Mouse (Mus musculus): Measurements from ENCODE around the gene Hexim1. TPM values are rescaled to one million over a fixed set of nuclear protein-coding genes. Genes with fewer than 3 reads are reported as not detected.

The Hexim1 gene
- polyA plus RNA-seq, 1 experiment from 2014 or later, result 4.6 TPM

DNA sequence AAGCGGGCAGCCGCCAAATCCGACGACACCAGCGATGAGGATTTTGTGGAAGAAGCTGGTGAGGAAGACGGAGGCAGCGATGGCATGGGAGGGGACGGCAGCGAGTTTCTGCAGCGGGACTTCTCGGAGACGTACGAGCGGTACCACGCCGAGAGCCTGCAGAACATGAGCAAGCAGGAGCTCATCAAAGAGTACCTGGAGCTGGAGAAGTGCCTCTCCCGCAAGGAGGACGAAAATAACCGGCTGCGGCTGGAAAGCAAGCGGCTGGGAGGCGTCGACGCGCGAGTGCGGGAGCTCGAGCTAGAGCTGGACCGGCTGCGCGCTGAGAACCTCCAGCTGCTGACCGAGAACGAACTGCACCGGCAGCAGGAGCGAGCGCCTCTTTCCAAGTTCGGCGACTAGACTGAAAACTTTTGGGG is 1.6 kb downstream of the Hexim1 start:
- Histone ChIP-seq H3K4me3 (ENCODE audit: low read depth, low read length) (peak overlapping the region; percentile 49), H3K9ac (ENCODE audit: low read length) (peak overlapping the region; percentile 73), H3K9me3 (ENCODE audit: control insufficient read depth, low read length) (no peaks in the 10 kb centered on the region), H3K36me3 (ENCODE audit: control insufficient read depth, insufficient read depth, low read length) (no peaks in the 10 kb centered on the region), H3K4me1 (replicated peaks; ENCODE audit: control insufficient read depth, insufficient read depth, low read length) (peaks cover 14% of the 10 kb centered on the region; the same call in 1 of the 2 replicates), H3K27me3 (ENCODE audit: control insufficient read depth, insufficient read depth, low read length) (peaks cover 2% of the 10 kb centered on the region; the same call in 1 of the 2 replicates), H3K27ac (ENCODE audit: low read depth, low read length) (no peak overlapping the region), H3K4me2 (ENCODE audit: low read depth, low read length, severe bottlenecking) (peak overlapping the region; percentile 95)
- DNase-seq (ENCODE audit: low spot score) (peak; percentile 74), ATAC-seq (replicated peaks; ENCODE audit: low FRiP score) (no peak)
- WGBS, result under 1% methylated on average over 38 of the region's 38 CpGs

GRCm38 (mm10) chr11:103118866-103119265 is 2.8 kb downstream of the Hexim1 start:
- WGBS, result 84% methylated on average over 2 of the region's 2 CpGs
- H3K4me3 ChIP-seq (ENCODE audit: low read depth, low read length), result no peak overlapping the region
- no peaks in the 10 kb centered on the region for H3K9me3 ChIP-seq (ENCODE audit: control insufficient read depth, low read length)
- peaks cover under 1% of the 10 kb centered on the region; the same call in 1 of the 2 replicates for H3K27me3 ChIP-seq (ENCODE audit: control insufficient read depth, insufficient read depth, low read length)
- no peak for ATAC-seq (replicated peaks; ENCODE audit: low FRiP score)
- H3K4me2 ChIP-seq (ENCODE audit: low read depth, low read length, severe bottlenecking), result no peak overlapping the region; the same call in 1 of the 2 replicates
- no peak overlapping the region for H3K27ac ChIP-seq (ENCODE audit: low read depth, low read length)
- DNase-seq (ENCODE audit: low spot score), result no peak
- no peak overlapping the region for H3K9ac ChIP-seq (ENCODE audit: low read length)
- no peaks in the 10 kb centered on the region for H3K36me3 ChIP-seq (ENCODE audit: control insufficient read depth, insufficient read depth, low read length)
- peaks cover 12% of the 10 kb centered on the region; the same call in 1 of the 2 replicates for H3K4me1 ChIP-seq (replicated peaks; ENCODE audit: control insufficient read depth, insufficient read depth, low read length)

DNA sequence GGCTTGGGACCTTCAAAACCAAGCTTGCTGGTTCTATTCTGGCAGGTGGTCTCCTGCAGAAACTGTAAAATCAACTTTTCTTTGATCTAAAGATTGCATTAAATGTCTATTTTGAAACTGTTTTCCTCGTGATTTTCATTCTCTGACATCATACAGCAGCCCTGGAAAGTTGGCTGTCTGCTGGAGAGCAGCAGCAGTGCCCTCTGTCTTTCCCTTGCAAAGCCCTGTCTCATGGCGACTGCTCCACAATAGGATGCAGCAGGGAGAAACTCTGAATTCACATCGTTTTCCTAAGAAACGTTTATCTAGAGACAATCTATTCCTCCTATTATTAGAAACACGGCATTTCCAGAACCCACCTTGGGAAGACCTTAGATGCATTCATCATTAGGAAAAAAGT is 3.6 kb downstream of the Hexim1 start:
- 58% methylated on average over 5 of the region's 5 CpGs for WGBS

GRCm38 (mm10) chr11:103120315-103120714 is 4.3 kb downstream of the Hexim1 start:
- Histone ChIP-seq H3K4me3 (ENCODE audit: low read depth, low read length) (no peak overlapping the region), H3K9me3 (ENCODE audit: control insufficient read depth, low read length) (no peaks in the 10 kb centered on the region), H3K4me2 (ENCODE audit: low read depth, low read length, severe bottlenecking) (no peak overlapping the region), H3K9ac (ENCODE audit: low read length) (no peak overlapping the region), H3K27me3 (ENCODE audit: control insufficient read depth, insufficient read depth, low read length) (no peaks in the 10 kb centered on the region), H3K4me1 (replicated peaks; ENCODE audit: control insufficient read depth, insufficient read depth, low read length) (peaks cover 8% of the 10 kb centered on the region; the same call in 1 of the 2 replicates), H3K27ac (ENCODE audit: low read depth, low read length) (no peak overlapping the region), H3K36me3 (ENCODE audit: control insufficient read depth, insufficient read depth, low read length) (no peaks in the 10 kb centered on the region)
- WGBS, result 87% methylated on average over 5 of the region's 5 CpGs
- no peak for DNase-seq (ENCODE audit: low spot score)
- no peak for ATAC-seq (replicated peaks; ENCODE audit: low FRiP score)

More for the DNA sequence above, 3.6 kb downstream of the Hexim1 start:
- Histone ChIP-seq H3K27me3 (ENCODE audit: control insufficient read depth, insufficient read depth, low read length) (no peaks in the 10 kb centered on the region), H3K36me3 (ENCODE audit: control insufficient read depth, insufficient read depth, low read length) (no peaks in the 10 kb centered on the region), H3K9ac (ENCODE audit: low read length) (no peak overlapping the region), H3K4me2 (ENCODE audit: low read depth, low read length, severe bottlenecking) (no peak overlapping the region), H3K4me1 (replicated peaks; ENCODE audit: control insufficient read depth, insufficient read depth, low read length) (peaks cover 9% of the 10 kb centered on the region; the same call in 1 of the 2 replicates), H3K9me3 (ENCODE audit: control insufficient read depth, low read length) (no peaks in the 10 kb centered on the region), H3K27ac (ENCODE audit: low read depth, low read length) (no peak overlapping the region), H3K4me3 (ENCODE audit: low read depth, low read length) (no peak overlapping the region)
- no peak for DNase-seq (ENCODE audit: low spot score)
- no peak for ATAC-seq (replicated peaks; ENCODE audit: low FRiP score)

DNA sequence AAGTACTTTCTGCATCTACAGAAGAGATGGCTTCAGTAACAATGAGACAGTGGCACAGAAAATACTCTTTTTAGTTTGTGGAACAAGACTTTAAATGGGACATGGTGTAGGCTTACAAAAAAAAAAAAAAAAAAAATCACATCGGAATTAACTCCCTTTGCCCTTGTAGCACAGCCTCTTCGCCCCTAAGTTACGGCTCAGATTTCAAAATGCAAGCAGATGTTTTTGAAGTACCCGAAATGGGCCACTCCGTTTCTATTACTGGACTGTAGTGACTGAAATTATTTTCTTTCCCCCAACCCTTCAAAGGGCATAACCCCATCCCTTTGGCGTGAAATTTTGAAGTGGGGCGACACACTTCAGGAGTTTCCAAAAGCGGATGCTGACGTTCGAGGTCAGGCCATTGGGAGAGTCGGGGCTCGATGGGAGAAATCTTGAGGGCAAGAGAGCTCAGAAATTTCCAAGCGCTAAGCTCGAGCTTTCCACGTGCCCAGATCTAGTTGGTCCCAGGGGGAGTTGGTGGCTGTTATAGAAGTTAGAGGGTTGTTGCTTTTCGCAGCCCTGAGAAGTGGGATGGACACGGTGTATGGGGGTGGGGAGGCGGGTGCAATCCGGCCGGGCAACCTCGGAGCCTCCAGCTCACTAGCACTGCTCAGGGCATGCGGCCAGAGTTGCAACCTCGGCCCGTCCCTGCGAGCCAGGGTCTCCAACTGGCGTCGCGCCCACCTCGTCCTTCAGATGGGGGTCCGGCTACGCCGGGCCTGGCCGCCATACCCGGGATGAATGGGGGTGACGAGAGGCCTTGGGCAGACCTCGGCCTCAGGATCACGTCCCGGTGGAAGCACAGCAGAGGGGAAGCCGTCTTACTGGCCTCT is 15.9 kb downstream of the Hexim1 start, which contains the start of gene Hexim2:
Hexim2 (plus strand) TSS at position 729 of the 875 bp plus-strand sequence.
- peak within 1 kb of the TSS; percentile 99 for H3K9ac ChIP-seq (ENCODE audit: low read length)
- H3K4me3 ChIP-seq (ENCODE audit: low read depth, low read length), result peak within 1 kb of the TSS; percentile 95
- no peaks in the 10 kb centered on the region for H3K36me3 ChIP-seq (ENCODE audit: control insufficient read depth, insufficient read depth, low read length)
- H3K27me3 ChIP-seq (ENCODE audit: control insufficient read depth, insufficient read depth, low read length), result no peaks in the 10 kb centered on the region
- H3K27ac ChIP-seq (ENCODE audit: low read depth, low read length), result peak within 1 kb of the TSS; percentile 95
- ATAC-seq (replicated peaks; ENCODE audit: low FRiP score) (peak; percentile 67), DNase-seq (ENCODE audit: low spot score) (no peak)
- H3K4me2 ChIP-seq (ENCODE audit: low read depth, low read length, severe bottlenecking), result peak within 1 kb of the TSS; percentile 70
- WGBS, result under 1% methylated on average over 39 of the region's 39 CpGs
- no peaks in the 10 kb centered on the region for H3K9me3 ChIP-seq (ENCODE audit: control insufficient read depth, low read length)
- peaks cover 6% of the 10 kb centered on the region for H3K4me1 ChIP-seq (replicated peaks; ENCODE audit: control insufficient read depth, insufficient read depth, low read length)

DNA sequence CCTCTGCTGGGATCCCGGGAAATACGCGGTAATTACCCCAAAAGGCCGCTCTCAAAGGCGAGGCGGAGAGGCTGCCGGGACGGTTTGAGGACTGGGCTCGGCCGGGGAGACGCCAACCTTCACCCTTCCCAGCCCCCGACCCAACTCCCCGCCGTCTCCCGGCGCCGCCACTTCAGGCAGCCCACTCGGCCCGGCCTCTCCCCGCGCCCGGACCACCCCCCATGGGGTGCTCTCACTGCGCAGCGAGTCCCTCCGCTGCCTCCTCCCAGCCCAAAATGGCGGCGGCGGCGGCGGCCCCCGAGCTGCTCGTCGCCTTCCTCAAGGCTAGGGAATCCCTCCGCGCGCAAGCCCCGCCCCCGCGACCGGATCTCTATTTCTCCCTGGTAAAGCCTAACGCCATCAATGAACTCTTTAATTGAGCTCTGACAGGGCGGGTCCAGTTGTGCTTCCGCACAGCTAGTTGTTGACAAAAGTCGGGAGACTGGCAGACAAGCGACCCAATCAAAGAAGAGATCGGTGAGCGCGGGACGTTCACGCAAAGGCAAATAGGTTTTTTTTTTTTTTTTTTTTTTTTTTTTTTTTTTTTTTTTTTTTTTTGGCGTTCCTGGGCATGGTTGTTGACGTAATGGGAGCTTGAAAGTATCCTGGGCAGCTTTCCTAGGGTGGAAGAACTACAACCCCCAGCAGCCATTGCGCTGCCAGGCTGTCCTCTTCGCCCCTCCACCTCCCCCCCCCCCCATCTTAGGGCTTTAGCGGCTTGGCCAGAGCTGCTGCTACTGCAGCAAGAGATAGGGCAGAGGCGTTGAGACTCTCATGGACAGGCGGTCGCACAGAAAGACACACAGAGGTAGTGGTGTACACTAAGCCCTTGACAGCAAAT is 16.8 kb downstream of the Hexim1 start:
- ATAC-seq (replicated peaks; ENCODE audit: low FRiP score) (peak; percentile 91), DNase-seq (ENCODE audit: low spot score) (peak; percentile 100)
- Histone ChIP-seq H3K36me3 (ENCODE audit: control insufficient read depth, insufficient read depth, low read length) (no peaks in the 10 kb centered on the region), H3K9ac (ENCODE audit: low read length) (peak overlapping the region; percentile 99), H3K4me1 (replicated peaks; ENCODE audit: control insufficient read depth, insufficient read depth, low read length) (peaks cover 6% of the 10 kb centered on the region), H3K27me3 (ENCODE audit: control insufficient read depth, insufficient read depth, low read length) (no peaks in the 10 kb centered on the region), H3K9me3 (ENCODE audit: control insufficient read depth, low read length) (no peaks in the 10 kb centered on the region), H3K4me3 (ENCODE audit: low read depth, low read length) (peak overlapping the region; percentile 95), H3K4me2 (ENCODE audit: low read depth, low read length, severe bottlenecking) (peak overlapping the region; percentile 70), H3K27ac (ENCODE audit: low read depth, low read length) (peak overlapping the region; percentile 95)
- WGBS, result under 1% methylated on average over 56 of the region's 58 CpGs

DNA sequence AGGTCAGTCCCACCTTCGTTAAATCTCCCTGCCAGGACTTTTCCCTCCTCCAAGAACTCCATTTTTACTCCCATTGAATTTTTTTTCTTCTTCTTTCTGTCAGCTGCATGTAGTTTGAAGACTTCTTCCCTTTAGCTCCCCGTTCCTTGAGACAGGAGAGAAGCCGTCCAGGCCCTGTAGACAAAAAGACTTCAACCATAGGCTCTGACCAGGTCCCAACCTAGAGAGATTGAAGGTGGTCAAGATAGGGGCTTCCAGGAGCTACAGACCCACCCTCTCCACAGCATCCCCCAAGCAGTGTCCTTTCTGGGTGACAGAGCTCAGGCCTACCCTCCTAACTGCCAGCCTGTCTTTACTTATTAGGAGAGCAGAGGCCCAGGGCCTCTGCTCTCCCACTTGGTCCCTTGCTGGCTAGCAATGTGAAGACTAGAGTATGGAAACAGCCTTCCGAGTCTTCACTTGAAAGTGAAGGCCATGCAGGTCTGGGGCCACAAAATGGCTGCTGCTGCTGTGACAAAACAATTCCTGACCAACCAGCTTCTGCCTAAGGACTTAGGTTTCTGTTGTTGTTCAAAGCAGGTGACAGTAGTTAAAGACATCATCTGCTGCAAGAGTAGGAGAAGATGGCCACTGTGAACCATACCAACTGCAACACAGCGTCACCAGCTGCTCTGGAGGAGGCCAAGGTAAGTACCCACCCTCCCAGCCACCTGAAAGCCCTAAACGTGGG is 17.6 kb downstream of the Hexim1 start:
- Histone ChIP-seq H3K27me3 (ENCODE audit: control insufficient read depth, insufficient read depth, low read length) (no peaks in the 10 kb centered on the region), H3K36me3 (ENCODE audit: control insufficient read depth, insufficient read depth, low read length) (no peaks in the 10 kb centered on the region), H3K4me2 (ENCODE audit: low read depth, low read length, severe bottlenecking) (peak overlapping the region; percentile 55), H3K4me1 (replicated peaks; ENCODE audit: control insufficient read depth, insufficient read depth, low read length) (peaks cover 6% of the 10 kb centered on the region), H3K9ac (ENCODE audit: low read length) (peak overlapping the region; percentile 30), H3K9me3 (ENCODE audit: control insufficient read depth, low read length) (no peaks in the 10 kb centered on the region), H3K27ac (ENCODE audit: low read depth, low read length) (peak overlapping the region; percentile 58; the same call in 1 of the 2 replicates), H3K4me3 (ENCODE audit: low read depth, low read length) (peak overlapping the region; percentile 25)
- DNase-seq (ENCODE audit: low spot score) (no peak), ATAC-seq (replicated peaks; ENCODE audit: low FRiP score) (peak; percentile 26; the same call in 1 of the 2 replicates)
- WGBS, result 58% methylated on average over 6 of the region's 6 CpGs

GRCm38 (mm10) chr11:103134221-103134620 is 18.2 kb downstream of the Hexim1 start:
- H3K9ac ChIP-seq (ENCODE audit: low read length), result peak overlapping the region; percentile 30; the same call in 1 of the 2 replicates
- DNase-seq (ENCODE audit: low spot score), result no peak
- no peaks in the 10 kb centered on the region for H3K36me3 ChIP-seq (ENCODE audit: control insufficient read depth, insufficient read depth, low read length)
- no peaks in the 10 kb centered on the region for H3K27me3 ChIP-seq (ENCODE audit: control insufficient read depth, insufficient read depth, low read length)
- H3K4me3 ChIP-seq (ENCODE audit: low read depth, low read length), result no peak overlapping the region
- H3K4me2 ChIP-seq (ENCODE audit: low read depth, low read length, severe bottlenecking), result no peak overlapping the region
- no peak for ATAC-seq (replicated peaks; ENCODE audit: low FRiP score)
- peaks cover 6% of the 10 kb centered on the region for H3K4me1 ChIP-seq (replicated peaks; ENCODE audit: control insufficient read depth, insufficient read depth, low read length)
- no peak overlapping the region for H3K27ac ChIP-seq (ENCODE audit: low read depth, low read length)
- H3K9me3 ChIP-seq (ENCODE audit: control insufficient read depth, low read length), result no peaks in the 10 kb centered on the region
- WGBS, result 87% methylated on average over 3 of the region's 3 CpGs

Measured in forebrain, embryonic 11.5 days (tissue).